Mouse (Mus musculus) G1E (cell line): ENCODE results near the gene Rnf114.

Experiments
- CTCF ChIP-seq: IDR thresholded peaks from 2 replicates; pipeline ENCODE4 v1.5.1; 2012; ENCODE audit warnings: low read depth, low read length, inconsistent platforms, mixed read lengths
- TAL1 ChIP-seq: conservative IDR thresholded peaks from 2 replicates; pipeline ENCODE4 v1.6.1; 2012; ENCODE audit warnings: low read depth, low read length, inconsistent platforms, mixed read lengths

DNA sequence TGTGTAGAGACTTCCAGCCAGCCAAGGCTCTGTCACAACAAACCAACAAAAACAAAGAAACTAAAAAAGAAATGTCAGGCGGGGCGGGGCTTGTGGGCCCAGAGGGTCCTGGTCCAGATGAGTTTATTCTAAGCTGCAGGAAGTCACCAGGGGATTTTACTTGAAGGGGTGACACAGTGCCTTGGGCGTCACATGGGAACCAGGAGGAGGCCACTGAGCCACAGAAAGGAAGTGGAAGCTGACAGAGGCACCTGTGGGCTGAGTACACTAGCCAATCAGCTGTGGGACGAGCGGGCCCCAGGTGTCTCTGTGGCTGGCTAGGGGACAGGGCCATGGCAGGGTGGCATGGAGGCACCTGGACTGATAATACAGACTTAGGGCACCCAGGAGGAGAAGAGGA, 63.3 kb downstream of the Rnf114 start:
- no peak for TF ChIP-seq CTCF
- TF ChIP-seq TAL1: no peak
